Mouse (Mus musculus) neural tube, embryonic 11.5 days (tissue): Measurements from ENCODE around the gene Wee2. TPM values are rescaled to one million over a fixed set of nuclear protein-coding genes. Genes with fewer than 3 reads are reported as not detected.

Experiments used
- ATAC-seq: fragments of 200-750 bp; cut with Nextera tagmentation; 2 replicates; pipeline ENCODE4 v1.8.0; 2017; ENCODE audit warnings: moderate number of reproducible peaks, mild to moderate bottlenecking, moderate TSS enrichment, moderate library complexity; ENCODE audit not compliant: insufficient read depth, low FRiP score, low TSS enrichment
- DNase-seq: peaks from one replicate; pipeline ENCODE4 v3.0.0-alpha.2; 2015; ENCODE audit warnings: low spot score
- H3K27ac ChIP-seq: fragments of 300-500 bp; sonication (generic); 2 replicates; pipeline ENCODE4 v1.5.1; 2014; ENCODE audit warnings: low read depth, mild to moderate bottlenecking, low read length
- H3K27me3 ChIP-seq: fragments of 300-500 bp; sonication (generic); 2 replicates; pipeline ENCODE4 v1.6.1; 2014; ENCODE audit warnings: mild to moderate bottlenecking, low read length, mixed read lengths; ENCODE audit not compliant: control insufficient read depth, insufficient read depth
- H3K36me3 ChIP-seq: fragments of 300-500 bp; sonication (generic); 2 replicates; pipeline ENCODE4 v1.6.1; 2014; ENCODE audit warnings: mild to moderate bottlenecking, low read length, moderate library complexity, mixed read lengths; ENCODE audit not compliant: control insufficient read depth, insufficient read depth
- H3K4me1 ChIP-seq: fragments of 300-500 bp; sonication (generic); 2 replicates; pipeline ENCODE4 v1.6.1; 2014; ENCODE audit warnings: low read length, mixed read lengths; ENCODE audit not compliant: control insufficient read depth, insufficient read depth
- H3K4me2 ChIP-seq: fragments of 300-500 bp; sonication (generic); 2 replicates; pipeline ENCODE4 v1.6.1; 2014; ENCODE audit warnings: low read depth, mild to moderate bottlenecking, moderate library complexity
- H3K4me3 ChIP-seq: fragments of 300-500 bp; sonication (generic); 2 replicates; pipeline ENCODE4 v1.5.1; 2014; ENCODE audit warnings: low read depth, low read length
- H3K9ac ChIP-seq: fragments of 300-500 bp; sonication (generic); 2 replicates; pipeline ENCODE4 v1.6.1; 2014; ENCODE audit warnings: mild to moderate bottlenecking, low read length
- H3K9me3 ChIP-seq: fragments of 300-500 bp; sonication (generic); 2 replicates; pipeline ENCODE4 v1.6.1; 2016; ENCODE audit warnings: low read length; ENCODE audit not compliant: control insufficient read depth
- whole genome bisulfite sequencing: fragments of 180-500 bp; shearing (Covaris S2); extraction: QIAGEN DNeasy Blood & Tissue Kit; methylation state at CpG from one replicate; pipeline ENCODE4 v1.1.7; 2014; 5-methylcytosine and 5-hydroxymethylcytosine counted together
- polyA plus RNA-seq: library from polyadenylated mRNA; unstranded; fragments of >200 nt; fragmentation: Nextera tagmentation; extraction: Ambion mirVana; gene quantifications from 2 replicates; pipeline ENCODE4 v1.2.1, GENCODE M21; 2014

The Wee2 gene
- polyA plus RNA-seq = 0.08 and 0.16 TPM in 2 replicates

- no peak within 1 kb of the TSS for H3K27ac ChIP-seq
- no peaks in the 10 kb centered on the region; the same call in none of the 2 replicates for H3K4me1 ChIP-seq
- no peak within 1 kb of the TSS for H3K4me3 ChIP-seq
- H3K36me3 ChIP-seq = no peaks in the 10 kb centered on the region
- no peaks in the 10 kb centered on the region for H3K9me3 ChIP-seq
- H3K27me3 ChIP-seq = no peaks in the 10 kb centered on the region
- no peak for DNase-seq
- H3K4me2 ChIP-seq = no peak within 1 kb of the TSS
- ATAC-seq = no peak
- H3K9ac ChIP-seq = no peak within 1 kb of the TSS
- WGBS = 76% methylated on average over 5 of the region's 5 CpGs
These were observed at the start of gene Wee2 for GRCm38 (mm10) chr6:40438936-40439335. Gene Wee2, plus strand, starts transcription at chr6:40439088.

DNA sequence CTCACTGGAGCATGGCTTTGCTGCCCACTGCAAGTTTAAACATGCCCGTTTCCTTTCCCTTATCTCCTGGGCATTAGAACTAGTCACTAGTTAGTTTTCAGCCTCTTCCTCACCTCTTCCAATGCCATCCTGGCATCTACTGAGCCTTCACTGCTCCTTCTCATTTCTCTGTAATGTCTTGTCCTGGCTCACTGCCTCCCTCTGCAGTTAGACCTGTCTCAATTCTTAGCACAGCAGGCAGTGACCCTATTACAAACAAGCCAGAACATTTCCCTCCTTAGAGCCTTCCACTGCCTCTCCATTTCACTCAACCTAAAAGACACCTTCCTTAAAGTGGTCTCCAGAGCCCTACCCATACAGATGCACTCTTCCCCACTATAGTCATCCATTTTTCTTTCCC is 47.9 kb upstream of the Wee2 start:
- WGBS = 88% methylated on average over 1 of the region's 1 CpGs
- no peaks in the 10 kb centered on the region for H3K4me1 ChIP-seq
- H3K27ac ChIP-seq = no peak overlapping the region
- H3K4me3 ChIP-seq = no peak overlapping the region
- no peaks in the 10 kb centered on the region for H3K9me3 ChIP-seq
- H3K27me3 ChIP-seq = no peaks in the 10 kb centered on the region
- H3K9ac ChIP-seq = no peak overlapping the region
- no peak for DNase-seq
- no peaks in the 10 kb centered on the region for H3K36me3 ChIP-seq
- no peak for ATAC-seq
- no peak overlapping the region for H3K4me2 ChIP-seq

DNA sequence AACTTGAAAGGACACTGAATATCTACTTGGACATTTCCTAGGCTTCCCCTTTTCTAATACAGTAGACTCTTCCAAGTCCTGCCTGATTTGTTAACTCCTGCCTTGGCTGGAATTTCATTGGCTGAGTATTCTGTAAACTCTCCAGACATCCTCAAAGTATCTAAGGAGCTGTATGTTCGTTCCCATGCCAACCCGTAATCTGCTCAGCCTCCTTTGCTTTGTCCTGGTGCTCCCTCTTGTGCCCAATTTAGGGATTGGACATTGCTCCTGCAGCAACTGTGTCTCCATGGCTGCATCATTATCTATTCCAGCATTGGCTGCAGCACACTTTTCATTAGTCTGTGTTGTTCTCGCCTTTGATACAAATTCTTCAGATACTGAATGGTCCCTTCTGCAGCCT is 45.7 kb upstream of the Wee2 start:
- H3K9ac ChIP-seq = no peak overlapping the region
- no peaks in the 10 kb centered on the region for H3K27me3 ChIP-seq
- H3K27ac ChIP-seq = no peak overlapping the region
- H3K4me3 ChIP-seq = no peak overlapping the region
- H3K36me3 ChIP-seq = 0 out of 2 replicates have a peak, but pooled peaks cover 2% of the 10 kb centered on the region
- ATAC-seq (peak; percentile 95), DNase-seq (peak; percentile 74)
- no peaks in the 10 kb centered on the region for H3K9me3 ChIP-seq
- no peaks in the 10 kb centered on the region for H3K4me1 ChIP-seq
- H3K4me2 ChIP-seq = no peak overlapping the region
- 27% methylated on average over 3 of the region's 3 CpGs for WGBS

DNA sequence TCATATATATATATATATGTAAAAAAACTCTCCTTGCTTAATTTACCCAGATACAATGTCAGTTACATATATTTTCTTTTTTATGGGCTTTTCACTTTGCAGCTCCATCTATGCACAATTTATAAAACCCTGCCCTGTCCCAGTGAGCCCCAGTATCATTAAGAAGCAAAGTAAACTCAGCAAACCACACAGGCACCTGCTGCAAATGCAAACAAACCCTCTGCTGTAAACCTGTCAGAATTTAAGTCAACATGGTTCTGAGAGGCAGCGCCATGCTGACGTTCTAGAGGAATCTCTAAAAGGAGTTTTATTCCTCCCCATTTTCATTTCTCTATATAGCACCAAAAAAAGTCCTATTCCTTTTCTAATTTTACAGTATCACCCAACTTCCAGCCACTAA is 36.9 kb upstream of the Wee2 start:
- Histone ChIP-seq H3K9ac (no peak overlapping the region), H3K4me3 (no peak overlapping the region), H3K4me2 (no peak overlapping the region), H3K27me3 (no peaks in the 10 kb centered on the region), H3K4me1 (no peaks in the 10 kb centered on the region), H3K9me3 (no peaks in the 10 kb centered on the region), H3K27ac (no peak overlapping the region), H3K36me3 (peaks cover 6% of the 10 kb centered on the region; the same call in 1 of the 2 replicates)
- DNase-seq = no peak
- no peak for ATAC-seq
- WGBS = 93% methylated on average over 2 of the region's 2 CpGs

DNA sequence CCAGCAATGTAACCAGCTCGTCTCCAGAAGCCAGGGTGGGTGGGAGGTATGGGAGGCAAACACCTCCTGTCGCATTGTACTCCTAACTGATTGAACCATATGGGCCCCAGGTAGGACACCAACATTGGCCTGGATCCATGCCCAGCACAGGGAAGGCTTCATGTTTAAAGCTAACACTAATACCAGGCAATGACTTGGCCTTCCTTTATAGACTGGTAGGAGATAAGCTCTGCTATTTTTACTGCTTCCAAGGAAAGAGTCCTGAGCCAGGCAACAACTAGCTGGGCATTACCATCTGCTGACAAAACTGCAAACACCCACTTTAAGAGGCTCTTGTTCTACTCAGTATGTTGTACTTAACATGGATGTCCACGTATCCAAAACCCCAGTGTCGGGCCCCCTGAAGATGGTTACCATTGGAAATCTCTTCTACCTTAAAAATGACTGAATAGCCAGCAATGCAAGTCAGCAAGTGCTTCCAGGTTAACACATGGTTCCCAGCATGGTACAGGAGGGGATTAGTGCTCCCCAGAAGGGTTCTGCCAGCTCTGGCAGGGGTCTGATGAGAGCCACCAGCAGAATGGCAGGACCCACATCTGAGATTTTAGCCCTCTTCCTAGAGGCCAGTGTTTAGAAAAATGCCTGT is 35.1 kb upstream of the Wee2 start:
- no peak for DNase-seq
- H3K36me3 ChIP-seq = peaks cover 4% of the 10 kb centered on the region
- H3K27me3 ChIP-seq = no peaks in the 10 kb centered on the region
- WGBS = 93% methylated on average over 4 of the region's 4 CpGs
- no peaks in the 10 kb centered on the region for H3K4me1 ChIP-seq
- H3K4me2 ChIP-seq = no peak overlapping the region
- no peak overlapping the region for H3K27ac ChIP-seq
- no peak overlapping the region for H3K4me3 ChIP-seq
- no peaks in the 10 kb centered on the region for H3K9me3 ChIP-seq
- ATAC-seq = no peak
- no peak overlapping the region for H3K9ac ChIP-seq

- Histone ChIP-seq H3K36me3 (no peaks in the 10 kb centered on the region; the same call in 1 of the 2 replicates), H3K9me3 (no peaks in the 10 kb centered on the region), H3K27ac (no peak overlapping the region), H3K4me3 (no peak overlapping the region), H3K9ac (no peak overlapping the region), H3K4me2 (no peak overlapping the region), H3K4me1 (no peaks in the 10 kb centered on the region), H3K27me3 (no peaks in the 10 kb centered on the region)
- DNase-seq (no peak), ATAC-seq (no peak)
- 89% methylated on average over 3 of the region's 3 CpGs for WGBS
These were observed 27.8 kb upstream of the Wee2 start for GRCm38 (mm10) chr6:40411085-40411484.

- DNase-seq (no peak), ATAC-seq (no peak)
- H3K4me1 ChIP-seq = no peaks in the 10 kb centered on the region
- H3K36me3 ChIP-seq = no peaks in the 10 kb centered on the region; the same call in 1 of the 2 replicates
- H3K4me3 ChIP-seq = no peak overlapping the region
- H3K27ac ChIP-seq = no peak overlapping the region
- H3K4me2 ChIP-seq = no peak overlapping the region
- no peak overlapping the region for H3K9ac ChIP-seq
- H3K27me3 ChIP-seq = no peaks in the 10 kb centered on the region
- no peaks in the 10 kb centered on the region for H3K9me3 ChIP-seq
- 90% methylated on average over 5 of the region's 5 CpGs for WGBS
These were observed 25.8 kb upstream of the Wee2 start for GRCm38 (mm10) chr6:40413046-40413445.

- WGBS = 92% methylated on average over 3 of the region's 3 CpGs
- Histone ChIP-seq H3K27me3 (no peaks in the 10 kb centered on the region), H3K27ac (no peak overlapping the region), H3K4me2 (no peak overlapping the region), H3K36me3 (no peaks in the 10 kb centered on the region), H3K4me3 (no peak overlapping the region), H3K4me1 (no peaks in the 10 kb centered on the region), H3K9ac (no peak overlapping the region), H3K9me3 (no peaks in the 10 kb centered on the region)
- DNase-seq = no peak
- no peak for ATAC-seq
These were observed 25.3 kb upstream of the Wee2 start for GRCm38 (mm10) chr6:40413565-40413964.

GRCm38 (mm10) chr6:40415799-40416198 is 23.1 kb upstream of the Wee2 start:
- Histone ChIP-seq H3K9ac (no peak overlapping the region), H3K4me3 (no peak overlapping the region), H3K9me3 (no peaks in the 10 kb centered on the region), H3K27ac (no peak overlapping the region), H3K4me2 (no peak overlapping the region), H3K4me1 (no peaks in the 10 kb centered on the region), H3K27me3 (no peaks in the 10 kb centered on the region), H3K36me3 (no peaks in the 10 kb centered on the region)
- ATAC-seq = no peak
- no peak for DNase-seq
- WGBS = 63% methylated on average over 5 of the region's 5 CpGs
